Mouse (Mus musculus) MEL (cell line): Measurements from ENCODE around the gene Cadm2.

Source experiments
- ELF1 ChIP-seq: IDR thresholded peaks from 2 replicates; pipeline ENCODE4 v1.6.1; 2014; ENCODE audit warnings: low read depth, mild to moderate bottlenecking, inconsistent platforms, low read length, improper control_type of control experiment, moderate library complexity
- EP300 ChIP-seq, 2 experiments: IDR thresholded peaks; 2 replicates each; pipeline ENCODE4 v1.6.1; 2011; ENCODE audit warnings: improper control_type of control experiment in 2 of 2, low read length in 2 of 2, low read depth in 1 of 2, mild to moderate bottlenecking in 1 of 2
- GATA1 ChIP-seq: IDR thresholded peaks from 2 replicates; pipeline ENCODE4 v1.6.1; 2011; ENCODE audit warnings: low read depth, low read length, improper control_type of control experiment
- HCFC1 ChIP-seq: IDR thresholded peaks from 2 replicates; pipeline ENCODE4 v1.6.1; 2012; ENCODE audit warnings: low read depth, mild to moderate bottlenecking, inconsistent platforms, low read length, improper control_type of control experiment, moderate library complexity
- MAZ ChIP-seq: IDR thresholded peaks from 2 replicates; pipeline ENCODE4 v1.6.1; 2012; ENCODE audit warnings: low read depth, mild to moderate bottlenecking, inconsistent platforms, low read length, improper control_type of control experiment
- POLR2A ChIP-seq, 2 experiments: IDR thresholded peaks; 2 replicates each; pipeline ENCODE4 v1.6.1; 2011 to 2012; ENCODE audit warnings: low read length in 2 of 2, mild to moderate bottlenecking in 2 of 2, control low read depth in 1 of 2, improper control_type of control experiment in 1 of 2, low read depth in 1 of 2, moderate library complexity in 1 of 2; ENCODE audit not compliant: control insufficient read depth in 1 of 2, insufficient read depth in 1 of 2, poor library complexity in 1 of 2
- SMC3 ChIP-seq: IDR thresholded peaks from 2 replicates; pipeline ENCODE4 v1.6.1; 2011; ENCODE audit warnings: low read depth, low read length, improper control_type of control experiment
- UBTF ChIP-seq: IDR thresholded peaks from 2 replicates; pipeline ENCODE4 v1.6.1; 2012; ENCODE audit warnings: low read depth, mild to moderate bottlenecking, inconsistent platforms, low read length, improper control_type of control experiment, moderate library complexity, borderline replicate concordance; ENCODE audit not compliant: insufficient read depth

DNA sequence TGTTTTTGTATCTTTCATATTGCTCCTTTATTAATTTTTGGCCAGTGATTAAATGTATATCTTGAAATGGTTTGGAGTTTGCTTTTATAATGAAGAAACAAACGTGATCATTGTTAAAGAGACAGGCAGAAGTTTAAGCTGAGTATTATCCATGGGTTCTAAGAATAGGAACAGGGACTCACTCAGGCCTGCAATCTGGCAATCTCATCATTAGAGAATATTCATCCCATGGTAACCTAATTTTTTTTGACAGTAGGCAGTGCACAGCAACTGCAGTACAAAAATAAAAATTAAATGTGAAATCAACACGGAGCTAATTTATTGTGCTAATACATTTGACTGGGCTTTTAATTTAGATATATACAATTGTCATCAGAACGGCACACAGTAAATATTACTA lies 209.8 kb downstream of the Cadm2 start:
- TF ChIP-seq POLR2A (IDR thresholded peaks at IDR 0.05; ENCODE audit: control insufficient read depth in 1 of 2, insufficient read depth in 1 of 2, low read depth in 1 of 2, low read length in 2 of 2, poor library complexity in 1 of 2) (no peak), GATA1 (no peak), UBTF (no peak), ELF1 (no peak), HCFC1 (no peak), EP300 (IDR thresholded peaks at IDR 0.05; ENCODE audit: low read depth in 1 of 2, low read length in 2 of 2) (no peak), SMC3 (no peak), MAZ (no peak)
